Mouse (Mus musculus): ENCODE data around the gene Cbx8.

The Cbx8 gene

DNA sequence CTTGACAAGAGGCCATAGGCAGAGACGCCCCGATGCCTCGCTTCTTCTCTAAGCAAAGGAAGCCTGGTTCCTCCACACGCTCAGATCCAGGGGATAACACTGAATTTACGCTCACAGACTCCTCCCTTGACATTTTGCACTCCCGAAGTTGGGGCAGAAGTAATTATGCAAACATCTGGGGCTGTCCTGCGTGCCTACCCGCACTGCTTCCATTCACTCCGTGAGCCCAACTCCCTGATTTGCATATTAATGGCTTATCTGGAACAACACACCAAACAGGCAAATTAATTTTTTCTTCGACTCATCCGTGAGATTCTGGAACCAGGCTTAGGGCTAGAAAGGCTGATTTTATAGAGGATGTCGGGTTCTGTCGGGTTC is 7.4 kb upstream of the Cbx8 start:
- no peak for DNase-seq (ENCODE audit: low spot score)

DNA sequence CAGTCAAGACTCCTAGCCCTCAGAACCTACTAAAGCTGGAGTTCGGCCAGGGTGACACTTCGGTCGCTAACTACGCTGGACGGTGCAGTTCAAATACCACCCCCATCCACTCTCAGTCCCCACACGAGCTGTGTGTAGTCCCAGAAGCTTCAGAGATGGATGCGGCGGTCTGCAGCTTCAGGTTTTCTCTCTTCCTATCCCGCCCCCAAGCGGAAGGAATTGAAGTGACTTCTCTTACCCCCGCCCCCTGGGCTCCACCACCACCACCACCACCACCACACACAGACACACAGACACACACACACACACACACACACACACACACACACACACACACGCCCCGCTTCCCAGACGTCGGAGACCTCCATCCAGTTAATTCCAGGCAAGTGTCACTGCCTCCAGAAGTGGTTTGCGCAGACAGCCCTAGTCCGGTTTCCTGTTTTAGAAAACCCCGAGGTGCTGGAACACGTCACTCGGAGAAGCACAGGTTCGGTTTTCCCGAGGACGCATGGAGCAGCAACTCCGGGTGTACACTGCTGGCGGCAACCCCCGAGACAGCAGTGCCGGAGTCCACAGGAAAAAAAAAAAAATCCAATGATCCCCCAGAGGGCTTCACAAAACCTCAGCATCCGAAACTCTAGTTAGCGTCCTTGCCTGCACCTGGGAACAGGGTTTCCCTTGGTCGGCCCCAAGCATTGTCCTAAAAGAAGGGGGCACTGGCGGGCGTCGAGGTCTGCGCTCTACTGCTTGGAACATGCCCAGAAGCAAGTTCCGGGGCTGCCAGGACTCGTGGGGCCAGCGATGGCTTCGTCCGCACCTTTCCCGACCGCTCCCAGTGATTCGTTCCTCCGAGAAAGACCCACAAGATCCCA is 6.7 kb upstream of the Cbx8 start:
- peak; percentile 31 for DNase-seq (ENCODE audit: low spot score)

DNA sequence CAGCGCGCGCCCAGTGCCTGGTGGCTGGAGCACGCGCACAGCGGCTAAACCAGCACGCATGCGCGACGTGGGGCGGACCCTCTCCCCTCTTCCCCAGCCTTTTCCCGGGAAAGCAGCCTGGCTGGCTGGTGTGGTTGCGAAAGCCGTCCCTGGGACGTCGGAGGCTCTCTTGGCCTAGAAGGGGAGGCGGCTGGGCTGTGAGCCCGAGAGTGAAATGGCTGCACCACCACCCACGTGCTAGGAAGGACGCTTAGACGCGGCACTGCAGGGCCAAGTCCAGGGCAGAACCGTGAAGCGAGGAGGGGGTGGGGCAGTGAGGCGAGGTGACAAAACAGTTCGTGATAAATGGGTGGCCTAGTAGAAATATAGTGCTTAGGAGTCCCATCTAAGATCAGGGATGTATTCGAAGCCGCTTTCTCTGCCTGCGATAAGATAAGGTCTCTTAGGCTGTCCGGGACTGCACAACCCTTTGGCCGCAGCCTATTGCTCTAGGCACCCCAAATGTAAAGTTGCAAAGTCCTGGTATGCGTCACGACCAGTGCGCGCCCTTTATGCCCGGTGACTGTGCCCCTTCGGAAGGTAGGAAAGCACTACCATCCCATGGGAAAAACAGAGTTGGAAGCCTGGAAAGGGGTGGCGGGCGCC is 6.0 kb upstream of the Cbx8 start:
- DNase-seq (ENCODE audit: low spot score): peak; percentile 58

DNA sequence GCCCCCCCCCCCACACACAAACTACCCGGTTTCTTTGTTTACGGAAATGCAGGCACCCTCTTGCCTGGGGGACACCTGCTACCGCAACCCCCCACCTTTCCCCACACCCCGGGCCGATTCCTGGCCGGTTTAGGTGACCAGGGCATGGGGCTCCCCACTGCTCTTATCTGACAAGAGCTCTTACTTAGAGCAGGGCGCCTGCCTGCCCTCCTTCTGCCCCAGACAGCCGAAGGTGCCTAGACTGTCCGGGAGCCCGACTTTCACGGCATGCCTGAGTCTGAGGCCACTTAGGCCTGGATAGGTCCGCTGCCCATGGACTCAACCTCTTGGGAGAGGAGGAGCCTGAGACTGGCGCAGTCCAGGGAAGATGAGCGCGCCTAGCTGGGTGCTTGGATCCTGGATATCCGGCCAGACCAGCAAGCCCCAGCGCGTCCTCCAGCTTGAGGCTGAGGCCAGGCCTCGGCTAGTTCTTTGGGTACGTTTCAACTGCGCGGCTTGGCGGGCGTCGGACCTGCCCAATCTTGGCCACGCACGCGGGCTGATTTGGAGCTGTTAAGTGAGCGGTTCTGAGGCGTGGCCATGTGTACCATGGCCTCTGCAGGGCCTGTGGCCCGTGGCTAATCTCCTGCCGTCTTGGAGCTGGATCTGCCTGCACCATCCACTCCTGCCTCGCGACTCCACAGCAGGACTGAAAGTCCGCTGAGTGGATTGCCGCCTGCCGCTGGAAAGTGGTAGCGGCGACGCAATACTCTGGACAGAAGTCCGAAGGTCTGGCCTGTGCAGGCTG is 4.0 kb upstream of the Cbx8 start:
- DNase-seq (ENCODE audit: low spot score): no peak

DNA sequence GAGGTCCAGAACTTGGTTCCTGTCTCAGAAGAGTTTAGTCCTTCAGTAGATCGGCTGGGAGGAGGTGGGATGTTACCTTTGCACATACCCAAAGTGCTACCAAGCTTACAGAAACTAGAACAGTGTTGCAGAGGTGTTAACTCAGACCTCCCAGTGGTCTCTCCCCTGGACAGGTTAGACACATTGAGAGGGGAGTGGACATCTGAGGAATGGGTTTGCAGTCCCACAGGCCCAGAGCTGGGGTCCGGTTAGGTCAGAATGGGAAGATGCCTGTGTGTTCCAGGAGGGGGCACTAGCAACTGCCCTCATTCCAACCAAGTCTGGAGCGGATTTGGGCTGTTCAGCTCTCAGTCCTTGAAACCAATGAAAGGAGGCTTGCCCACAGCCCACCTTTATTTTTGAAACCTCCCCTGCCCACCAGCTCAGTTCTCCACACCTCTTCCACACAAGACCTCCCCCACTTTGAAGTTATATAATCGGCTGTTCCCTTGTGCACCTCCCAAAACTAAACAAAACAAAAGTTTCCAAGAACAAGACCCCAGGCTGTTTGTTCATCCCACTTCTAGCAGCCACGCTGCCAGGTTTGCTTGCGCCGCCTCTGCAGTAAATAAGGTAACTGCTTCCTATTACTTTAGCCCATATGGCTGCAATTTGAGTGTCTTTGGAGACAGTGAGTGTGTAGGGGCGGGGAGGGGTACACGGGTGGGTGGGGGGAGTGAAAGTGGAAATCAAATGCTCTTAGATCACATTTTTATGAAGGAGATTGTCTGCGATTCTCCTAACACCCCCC is 3.2 kb upstream of the Cbx8 start:
- no peak for DNase-seq (ENCODE audit: low spot score)

DNA sequence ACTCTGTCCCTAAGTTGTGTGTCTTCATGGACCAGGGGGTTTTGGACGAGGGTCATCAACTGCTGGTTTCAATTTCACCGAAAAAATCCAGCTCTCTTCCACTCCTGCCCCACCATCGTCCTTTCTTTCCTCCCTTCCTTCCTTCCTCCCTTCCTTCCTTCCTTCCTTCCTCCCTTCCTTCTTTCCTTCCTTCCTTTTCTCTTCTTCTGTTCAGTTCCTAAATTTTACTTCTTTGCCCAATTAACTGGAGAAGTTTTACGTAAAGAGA is 2.4 kb upstream of the Cbx8 start:
- DNase-seq (ENCODE audit: low spot score): no peak

DNA sequence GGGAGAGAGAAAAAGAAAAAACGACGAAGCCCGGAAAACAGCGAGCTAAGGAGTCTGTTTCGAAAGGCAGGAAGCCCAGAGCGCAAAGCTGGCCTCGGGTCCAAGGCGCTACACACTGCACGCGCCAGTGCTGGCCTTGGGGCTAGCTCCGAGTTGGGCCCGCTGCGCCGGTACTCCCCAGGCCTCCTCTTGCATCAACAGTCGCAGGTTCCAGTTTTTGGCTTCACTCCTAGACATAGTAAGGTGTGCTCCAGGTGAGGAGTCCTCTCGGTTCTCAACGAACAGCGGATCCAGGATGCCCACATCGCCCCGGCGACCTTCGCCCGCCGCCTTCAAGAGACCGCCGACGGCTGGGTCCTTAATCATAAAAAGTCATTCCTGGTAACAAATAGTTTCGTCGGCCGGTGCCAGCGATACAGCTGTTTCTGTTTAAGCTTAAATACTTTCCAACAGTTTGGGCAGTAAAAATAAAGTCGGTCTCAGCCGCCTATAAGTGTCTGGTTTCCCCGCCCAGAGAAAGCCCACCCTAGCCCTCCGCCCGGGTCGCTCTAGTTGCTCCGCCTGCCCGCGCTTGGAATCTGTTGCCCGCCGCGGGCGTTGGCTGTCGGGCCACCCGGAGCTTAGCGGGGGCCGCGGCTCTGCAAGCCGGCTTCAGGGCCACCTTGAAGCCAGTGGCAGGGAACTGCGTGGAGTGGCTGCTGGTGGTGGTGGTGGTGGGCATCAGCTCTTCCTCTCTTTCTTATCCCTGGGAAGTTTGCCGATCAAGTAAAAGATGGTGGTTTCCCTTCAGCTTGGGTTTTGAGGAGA is 1.9 kb upstream of the Cbx8 start:
- DNase-seq (ENCODE audit: low spot score): no peak

DNA sequence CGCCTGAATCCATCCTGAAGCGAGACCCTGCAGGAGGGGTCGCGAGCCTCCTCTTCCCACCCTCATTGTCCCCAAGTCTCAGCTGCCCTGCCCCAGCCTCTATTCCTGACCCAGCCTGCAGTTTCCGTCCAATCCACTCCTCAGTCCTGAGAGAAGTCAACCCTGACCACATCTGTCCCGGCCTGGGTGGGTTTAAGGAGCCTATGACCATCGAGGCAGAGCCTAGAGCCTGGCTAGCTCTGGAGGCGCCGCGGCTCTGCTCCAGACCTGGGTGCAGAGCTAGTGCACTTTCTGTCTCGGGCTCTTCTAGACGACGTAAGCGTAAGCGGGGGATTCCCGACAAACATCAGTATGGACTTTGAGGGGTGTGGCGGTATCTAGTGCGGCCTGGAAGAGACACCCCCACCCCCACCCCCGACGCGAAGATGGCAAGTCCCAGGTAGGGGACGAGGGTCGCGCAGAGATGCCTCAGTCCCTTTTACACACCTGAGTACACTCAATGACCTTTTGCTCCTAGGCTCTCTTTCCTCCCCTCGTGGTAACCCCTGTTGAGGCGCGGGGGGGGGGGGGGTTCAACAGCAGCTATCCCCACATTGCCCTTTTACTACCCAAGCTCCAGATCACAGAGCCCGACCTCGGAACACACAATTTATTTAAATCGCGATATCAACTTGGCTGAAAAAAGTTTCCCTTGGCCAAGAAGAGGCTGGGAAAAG is 1.1 kb upstream of the Cbx8 start:
- DNase-seq (ENCODE audit: low spot score): no peak

DNA sequence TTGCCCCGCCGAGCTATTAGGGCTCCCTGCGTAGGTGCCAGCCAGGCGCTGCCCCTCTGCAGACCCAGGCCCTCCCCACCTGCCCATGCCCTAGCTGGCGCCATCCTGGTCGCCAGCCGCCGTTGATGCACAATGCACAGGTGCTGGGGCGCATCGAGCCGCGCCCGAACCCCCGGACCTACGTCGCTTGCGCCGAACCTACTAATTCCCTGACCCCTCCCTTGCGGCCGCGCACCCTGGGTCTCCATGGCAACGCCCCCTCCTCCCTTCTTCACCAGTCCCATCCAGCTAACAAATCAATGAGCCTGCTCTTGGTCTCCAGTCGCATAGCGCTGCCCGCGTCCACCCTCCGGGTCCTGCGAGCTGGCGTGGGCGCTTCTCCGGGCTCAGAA is 552 bp upstream of the Cbx8 start:
- DNase-seq (ENCODE audit: low spot score): no peak

DNA sequence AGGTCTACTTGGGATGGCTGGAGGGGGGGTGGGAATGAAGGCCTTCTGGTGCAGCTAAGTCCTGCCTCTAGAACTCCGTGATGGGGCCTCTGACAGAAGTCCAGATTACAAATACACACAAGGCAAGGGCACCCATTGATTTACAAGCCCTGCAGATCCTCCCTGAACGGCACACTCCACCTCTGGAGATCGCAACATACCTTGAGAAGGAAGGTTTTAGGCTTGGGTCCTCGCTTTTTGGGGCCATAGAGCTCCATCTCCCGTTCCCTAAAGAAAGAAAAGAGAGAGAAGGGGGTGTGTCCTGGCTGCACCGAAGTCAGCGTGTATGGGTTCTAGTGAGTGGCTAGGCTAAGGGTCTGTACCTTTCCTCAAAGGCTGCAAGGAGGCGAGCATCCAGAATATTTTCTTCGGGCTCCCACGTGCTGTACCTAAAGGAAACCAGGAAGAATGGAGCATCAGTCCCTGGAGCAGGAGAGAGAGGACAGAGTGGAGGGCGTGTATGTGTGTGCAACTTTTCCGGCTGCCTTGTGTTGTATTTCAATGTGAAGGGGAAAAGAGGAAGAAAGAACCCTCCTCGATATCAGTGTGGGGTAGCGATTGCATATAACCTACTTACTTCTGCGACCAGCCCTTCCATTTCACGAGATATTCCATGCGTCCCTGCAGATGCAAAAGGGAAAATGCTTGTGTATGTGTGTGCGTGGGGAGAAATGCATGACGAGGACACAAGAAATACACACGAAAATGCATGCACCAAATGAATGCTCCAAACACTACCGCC is 847 bp downstream of the Cbx8 start:
- DNase-seq (ENCODE audit: low spot score): no peak

DNA sequence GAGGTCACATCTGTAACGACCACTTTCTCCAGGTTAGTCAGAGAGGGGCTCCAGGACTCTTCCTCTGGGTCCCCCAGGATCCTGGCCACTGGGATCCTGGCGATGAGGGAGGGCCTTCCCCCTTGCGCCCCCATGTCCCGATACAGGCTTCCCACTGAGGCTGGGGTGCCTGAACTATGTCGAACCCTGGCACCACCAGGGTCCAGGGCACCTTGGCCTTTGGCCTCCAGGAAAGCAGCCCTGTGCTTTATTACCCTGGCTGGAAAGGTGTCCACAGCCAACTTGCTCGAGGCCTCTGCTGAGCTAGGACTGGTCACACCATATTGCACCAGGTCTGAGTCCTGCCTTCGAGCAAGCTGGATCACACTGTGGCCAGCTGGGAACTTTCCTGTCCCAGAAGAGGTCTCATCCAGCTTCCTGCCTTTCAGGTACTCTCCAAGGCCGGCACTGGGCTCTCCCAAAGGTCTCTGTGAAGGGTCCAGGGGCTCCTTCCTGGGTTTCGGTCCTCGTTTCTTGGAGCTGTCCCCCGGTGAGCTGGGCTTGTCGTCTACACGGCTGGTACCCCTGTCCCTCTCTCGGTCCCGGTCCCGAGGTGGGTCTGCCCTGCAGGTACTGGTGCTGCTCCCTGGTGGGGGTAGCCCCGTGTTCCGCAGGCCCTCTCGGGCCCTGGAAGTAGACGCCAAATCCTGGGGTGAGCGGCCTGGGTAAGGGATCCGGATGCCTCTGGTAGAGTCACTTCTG is 1.9 kb downstream of the Cbx8 start:
- DNase-seq (ENCODE audit: low spot score): no peak

DNA sequence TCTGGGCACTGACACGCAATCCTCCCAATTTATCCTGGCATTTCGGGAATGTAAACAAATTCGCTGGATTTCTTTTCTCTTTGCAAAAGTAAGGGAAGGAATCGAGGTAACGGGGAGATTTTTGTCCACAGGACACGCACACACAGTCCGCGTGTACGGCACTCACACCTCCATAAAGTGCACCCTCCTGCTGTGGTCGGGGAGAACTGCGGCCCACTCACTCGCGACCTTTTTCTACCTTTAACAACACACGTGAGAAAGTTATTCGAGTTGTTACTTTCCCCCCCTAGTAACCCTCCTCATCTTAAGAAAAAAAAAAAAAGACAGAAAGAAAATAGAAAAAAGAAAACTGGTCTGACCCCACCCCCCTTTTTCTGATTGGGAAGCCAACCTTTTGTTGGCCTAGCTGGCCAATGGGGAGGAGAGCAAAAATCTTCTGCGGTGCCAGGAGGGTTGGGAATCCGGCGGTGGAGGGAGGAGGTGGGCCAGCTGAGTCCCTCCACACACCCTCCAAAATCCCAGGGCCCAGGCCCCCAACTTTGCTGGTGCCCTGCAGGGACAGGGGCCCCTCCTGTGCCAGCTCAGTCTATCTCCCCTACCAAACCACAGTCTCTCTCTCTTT is 2.9 kb downstream of the Cbx8 start:
- DNase-seq (ENCODE audit: low spot score): no peak

DNA sequence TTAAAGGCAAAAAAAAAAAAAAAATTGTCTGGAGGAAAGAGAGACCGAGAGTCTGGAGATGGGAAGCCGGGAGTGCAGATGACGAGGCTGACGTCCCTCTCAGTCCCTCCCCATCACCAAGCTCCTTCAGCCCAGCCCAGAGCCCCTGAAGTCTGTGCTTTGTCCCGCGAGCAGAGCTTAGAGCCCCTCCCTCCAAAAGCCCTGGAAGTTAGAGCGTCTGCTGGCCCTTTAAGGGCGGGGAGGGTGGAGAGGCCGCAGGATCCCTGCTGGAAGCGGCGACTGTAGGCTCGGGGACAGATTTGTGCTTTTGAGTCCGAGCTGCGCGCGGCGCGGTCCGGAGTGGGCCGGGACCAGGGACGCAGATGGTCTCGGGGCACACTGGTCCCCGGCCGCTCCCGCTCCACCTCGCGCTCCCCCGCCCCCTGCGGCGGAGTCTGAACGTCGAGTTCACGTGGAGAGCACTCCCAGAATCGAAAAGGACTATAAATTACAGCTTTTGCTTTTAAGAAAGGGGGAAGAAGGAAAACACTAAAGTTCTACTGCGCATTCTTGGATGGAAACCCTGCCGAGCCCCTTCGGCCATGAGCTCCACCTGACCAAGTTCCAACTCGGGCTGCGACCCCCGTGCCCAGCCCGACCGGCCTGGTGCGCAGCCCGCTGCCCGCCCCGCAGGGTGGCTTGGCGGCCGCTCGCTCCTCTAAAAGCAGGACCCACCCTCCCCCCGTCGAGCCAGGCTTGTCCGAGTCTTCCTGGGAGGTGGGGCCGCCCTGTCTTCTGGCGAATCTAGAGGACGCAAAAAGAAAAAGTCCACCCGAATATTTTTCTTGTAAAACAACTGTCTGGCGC is 3.6 kb downstream of the Cbx8 start:
- no peak for DNase-seq (ENCODE audit: low spot score)

DNA sequence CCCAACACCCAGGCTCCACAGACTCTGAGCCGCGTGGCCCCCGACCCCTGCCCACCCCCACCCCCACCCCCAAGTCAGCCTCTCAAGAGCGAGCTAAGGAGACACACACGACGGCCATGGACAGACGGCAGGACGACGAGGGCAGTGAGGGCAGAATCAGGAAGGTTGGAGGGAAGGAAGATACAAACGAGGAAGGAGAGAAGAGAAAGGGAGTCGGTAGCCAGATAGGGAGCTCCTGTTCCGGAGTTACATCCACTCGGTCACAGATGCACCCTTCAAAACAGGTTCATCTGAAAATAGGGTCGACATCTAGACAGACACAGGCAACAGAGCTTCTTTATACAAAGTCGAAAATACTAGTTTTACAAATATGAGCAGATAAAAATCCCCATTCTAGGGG is 4.3 kb downstream of the Cbx8 start:
- DNase-seq (ENCODE audit: low spot score): no peak

DNA sequence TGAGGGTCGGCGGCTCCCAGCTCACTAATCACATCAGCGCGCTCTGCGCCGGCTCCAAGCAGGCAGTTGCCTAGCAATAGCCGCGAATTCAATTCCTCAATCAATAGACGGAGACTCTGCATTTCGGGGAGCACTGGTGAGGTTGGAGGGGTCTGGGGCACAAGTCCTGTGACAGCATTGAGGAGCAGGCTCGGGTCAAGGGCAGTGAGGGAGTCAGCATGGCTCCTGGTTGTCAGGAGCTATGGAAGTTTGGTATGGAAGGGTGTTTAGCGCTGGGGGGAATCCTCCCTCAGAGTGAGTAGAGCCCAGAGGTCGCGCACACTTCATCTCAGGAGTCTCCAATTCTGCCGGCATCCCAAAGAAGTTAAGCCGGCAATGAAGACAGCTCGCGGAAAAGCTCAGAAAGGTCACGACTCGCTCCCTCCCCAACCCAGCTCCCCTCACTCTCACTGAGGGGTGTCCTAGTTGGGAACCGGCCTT is 5.0 kb downstream of the Cbx8 start:
- DNase-seq (ENCODE audit: low spot score): no peak

DNA sequence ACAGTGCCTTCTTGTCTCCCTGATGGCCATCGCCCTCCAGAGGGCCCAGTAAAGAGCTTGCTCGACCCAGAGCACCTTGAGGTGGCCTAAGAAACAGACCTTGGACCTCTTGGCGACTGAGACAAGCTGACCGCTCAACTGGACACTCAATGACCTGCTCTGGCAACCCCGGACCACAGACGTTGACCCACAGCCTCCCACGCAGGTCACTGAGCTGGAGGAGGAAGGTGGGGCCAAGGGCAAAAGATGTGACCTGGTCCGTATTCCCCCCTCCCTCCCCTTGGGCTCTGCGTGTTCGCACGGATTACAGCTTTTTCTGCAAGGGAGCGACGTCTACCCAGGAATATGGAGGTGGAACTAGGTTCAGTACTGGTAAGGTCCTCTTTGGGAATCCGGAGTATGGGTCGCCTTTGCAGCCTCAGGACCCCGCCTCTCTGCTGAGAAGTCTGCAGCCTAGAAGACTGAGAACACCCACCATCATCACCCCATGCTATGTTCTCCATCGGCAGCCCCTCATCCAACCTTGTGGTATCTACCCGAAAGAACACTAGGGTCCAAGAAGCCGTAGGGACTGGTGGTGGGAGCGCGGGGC is 5.6 kb downstream of the Cbx8 start:
- no peak for DNase-seq (ENCODE audit: low spot score)

DNA sequence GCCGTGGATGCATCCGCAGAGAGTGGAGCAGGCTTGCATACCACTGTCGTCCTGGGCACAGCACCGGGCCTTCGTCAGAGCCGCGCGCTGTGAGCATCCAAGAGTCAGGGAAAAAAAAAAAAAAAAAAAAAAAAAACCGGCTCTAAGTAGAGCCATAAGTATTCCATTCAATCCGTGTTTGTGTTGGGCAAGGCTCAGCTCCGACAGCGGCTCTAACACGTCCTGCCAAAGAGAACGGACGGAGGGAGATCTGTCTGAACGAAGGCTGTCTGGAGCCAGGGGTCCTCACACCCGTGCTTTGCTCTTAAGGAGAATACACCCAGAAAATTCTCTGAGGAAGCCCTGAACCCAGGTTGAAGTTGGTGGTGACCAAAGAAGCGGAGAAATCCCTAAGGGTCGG is 6.1 kb downstream of the Cbx8 start:
- DNase-seq (ENCODE audit: low spot score): no peak

Data from urinary bladder, postnatal 25 days (tissue).